Mouse (Mus musculus) kidney, adult 2 months (tissue): ENCODE results near the gene Uggt1.

Experiments
- CTCF ChIP-seq: fragments of 200-500 bp; conservative IDR thresholded peaks from 2 replicates; pipeline ENCODE4 v1.5.1; 2011; ENCODE audit warnings: low read depth, mild to moderate bottlenecking, control low read depth, low read length, moderate library complexity, mixed read lengths; ENCODE audit not compliant: insufficient read depth, insufficient read length
- POLR2A ChIP-seq: fragments of 200-500 bp; IDR thresholded peaks from one replicate; pipeline ENCODE4 v1.6.1; 2011; ENCODE audit warnings: low read depth, low read length, control low read depth

DNA sequence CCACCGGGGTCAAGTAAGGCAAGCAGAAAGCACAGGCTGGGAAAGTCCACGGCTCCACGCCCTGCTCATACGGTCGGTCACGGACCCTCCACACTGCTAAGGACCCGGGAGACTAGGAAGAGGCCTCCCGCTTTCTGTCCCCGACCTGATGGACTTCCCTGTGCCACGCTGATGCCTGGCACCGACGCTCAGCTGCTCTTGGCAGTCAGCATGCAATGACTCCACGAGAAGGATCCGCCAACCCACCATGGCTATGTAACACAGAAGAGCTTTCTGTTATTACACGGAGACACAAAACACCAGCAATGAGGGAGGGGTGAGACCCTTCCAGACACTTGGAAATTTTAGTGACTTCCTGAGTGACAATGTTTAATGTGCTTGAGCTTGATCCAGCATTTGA is 104.2 kb downstream of the Uggt1 start:
- TF ChIP-seq POLR2A (no peak), CTCF (no peak)
